Mouse (Mus musculus): Measurements from ENCODE around the gene Galnt12. TPM values are rescaled to one million over a fixed set of nuclear protein-coding genes. Genes with fewer than 3 reads are reported as not detected.

The Galnt12 gene
- polyA plus RNA-seq, 1 experiment from 2014 or later: 3.8 TPM

GRCm38 (mm10) chr4:47112560-47112959 lies 20.9 kb downstream of the Galnt12 start:
- 77% methylated on average over 9 of the region's 9 CpGs for WGBS
- H3K4me1 ChIP-seq: no peaks in the 10 kb centered on the region
- H3K4me2 ChIP-seq (replicated peaks): no peak overlapping the region
- H3K9me3 ChIP-seq: no peaks in the 10 kb centered on the region
- no peaks in the 10 kb centered on the region for H3K36me3 ChIP-seq
- no peak overlapping the region for H3K27ac ChIP-seq
- H3K4me3 ChIP-seq: no peak overlapping the region
- H3K9ac ChIP-seq: no peak overlapping the region
- no peaks in the 10 kb centered on the region for H3K27me3 ChIP-seq
- no peak for ATAC-seq (ENCODE audit: low FRiP score, low read depth)

GRCm38 (mm10) chr4:47122051-47122706 lies 30.5 kb downstream of the Galnt12 start:
- no peaks in the 10 kb centered on the region for H3K36me3 ChIP-seq
- no peak overlapping the region for H3K4me2 ChIP-seq (replicated peaks)
- no peak overlapping the region for H3K27ac ChIP-seq
- 0 out of 2 replicates have a peak, but pooled peaks have one; percentile 67 for ATAC-seq (ENCODE audit: low FRiP score, low read depth)
- peaks cover 6% of the 10 kb centered on the region for H3K9me3 ChIP-seq
- no peak overlapping the region for H3K4me3 ChIP-seq
- 62% methylated on average over 13 of the region's 13 CpGs for WGBS
- H3K9ac ChIP-seq: no peak overlapping the region
- no peaks in the 10 kb centered on the region for H3K4me1 ChIP-seq
- H3K27me3 ChIP-seq: no peaks in the 10 kb centered on the region

- ATAC-seq (ENCODE audit: low FRiP score, low read depth): peak; percentile 34; the same call in 1 of the 2 replicates
- no peaks in the 10 kb centered on the region for H3K4me1 ChIP-seq
- WGBS: 71% methylated on average over 9 of the region's 9 CpGs
- H3K4me2 ChIP-seq (replicated peaks): no peak overlapping the region
- H3K36me3 ChIP-seq: no peaks in the 10 kb centered on the region
- no peak overlapping the region for H3K4me3 ChIP-seq
- H3K27me3 ChIP-seq: no peaks in the 10 kb centered on the region
- H3K27ac ChIP-seq: no peak overlapping the region
- peaks cover 9% of the 10 kb centered on the region for H3K9me3 ChIP-seq
- H3K9ac ChIP-seq: no peak overlapping the region
Observed at GRCm38 (mm10) chr4:47124140-47124711, 32.5 kb downstream of the Galnt12 start.

DNA sequence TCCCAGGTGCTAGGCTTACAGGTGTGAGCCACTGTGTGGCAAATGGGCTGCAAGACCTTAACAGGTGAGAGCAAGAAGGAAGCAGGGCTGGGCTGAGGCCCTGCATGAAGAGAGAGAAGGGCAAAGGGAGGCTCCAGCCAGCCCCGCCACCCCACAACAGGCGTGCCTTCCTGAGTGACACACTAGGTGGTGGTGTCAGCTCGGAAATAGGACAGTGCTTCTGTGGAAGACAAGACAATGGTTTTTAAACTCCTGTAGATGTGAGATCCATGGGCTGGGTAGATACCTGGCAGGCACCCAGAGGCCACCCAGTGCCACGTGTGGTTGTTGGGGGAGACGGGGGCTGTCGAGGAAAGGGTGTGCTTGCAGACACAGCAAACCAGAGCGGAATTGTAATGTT lies 36.8 kb downstream of the Galnt12 start:
- no peak for ATAC-seq (ENCODE audit: low FRiP score, low read depth)
- Histone ChIP-seq H3K4me1 (0 out of 2 replicates have a peak, but pooled peaks cover 3% of the 10 kb centered on the region), H3K9ac (no peak overlapping the region), H3K36me3 (no peaks in the 10 kb centered on the region), H3K27ac (no peak overlapping the region), H3K27me3 (no peaks in the 10 kb centered on the region), H3K4me2 (replicated peaks) (no peak overlapping the region), H3K9me3 (peaks cover 9% of the 10 kb centered on the region), H3K4me3 (no peak overlapping the region)
- WGBS: 79% methylated on average over 7 of the region's 7 CpGs

- Histone ChIP-seq H3K4me2 (replicated peaks) (no peak overlapping the region), H3K27me3 (no peaks in the 10 kb centered on the region), H3K9me3 (peaks cover 9% of the 10 kb centered on the region), H3K27ac (no peak overlapping the region), H3K4me3 (no peak overlapping the region), H3K4me1 (0 out of 2 replicates have a peak, but pooled peaks cover 3% of the 10 kb centered on the region), H3K36me3 (no peaks in the 10 kb centered on the region), H3K9ac (no peak overlapping the region)
- ATAC-seq (ENCODE audit: low FRiP score, low read depth): no peak
- WGBS: 54% methylated on average over 4 of the region's 4 CpGs
Observed at GRCm38 (mm10) chr4:47129572-47129971, 37.9 kb downstream of the Galnt12 start.

DNA sequence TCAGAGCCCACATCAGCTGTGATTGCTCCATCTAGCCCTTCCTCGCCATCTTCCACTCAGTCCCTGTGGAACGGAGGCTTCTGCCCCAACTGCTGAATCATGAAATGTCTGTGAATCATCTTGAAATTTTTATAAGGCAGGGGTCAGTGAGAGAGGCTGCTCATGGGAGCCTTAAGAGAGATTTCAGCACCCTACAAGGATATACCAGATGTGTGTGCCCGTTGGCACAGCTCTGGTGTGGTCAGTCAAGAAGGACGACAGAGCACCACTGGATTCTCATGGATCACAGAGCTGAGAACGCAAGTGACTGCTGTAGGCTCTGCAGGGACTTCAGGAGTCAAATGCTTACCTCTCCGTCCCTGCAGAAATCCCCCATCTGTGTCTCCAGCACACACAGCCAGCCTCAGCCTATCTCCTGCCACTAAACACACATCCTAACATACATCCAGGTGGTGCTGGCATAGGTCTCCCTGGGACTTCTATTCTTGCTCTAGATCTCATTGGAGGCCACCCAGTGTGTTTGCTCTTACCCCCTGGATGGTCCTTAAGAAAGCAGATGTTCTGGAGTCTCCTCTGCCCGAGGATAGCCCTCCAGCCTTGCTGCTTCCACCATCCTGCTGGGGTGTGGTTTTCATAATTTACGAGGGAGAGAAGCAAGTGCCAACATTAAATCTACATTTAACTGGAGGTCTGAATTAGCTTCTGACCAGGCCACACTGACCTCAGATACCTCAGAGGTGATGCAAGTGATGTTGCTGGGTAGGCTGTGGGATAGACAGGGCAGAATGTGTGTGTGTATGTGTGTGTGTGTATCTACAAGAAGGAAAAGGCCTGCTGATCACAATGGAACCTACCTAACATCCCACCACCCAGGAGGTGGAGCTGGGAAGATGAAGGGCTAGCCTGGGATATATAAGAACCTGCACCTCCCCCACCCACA lies 38.7 kb downstream of the Galnt12 start:
- no peak overlapping the region for H3K4me3 ChIP-seq
- no peak overlapping the region for H3K27ac ChIP-seq
- no peak overlapping the region for H3K9ac ChIP-seq
- ATAC-seq (ENCODE audit: low FRiP score, low read depth): no peak
- 0 out of 2 replicates have a peak, but pooled peaks cover 3% of the 10 kb centered on the region for H3K4me1 ChIP-seq
- peaks cover 9% of the 10 kb centered on the region for H3K9me3 ChIP-seq
- no peaks in the 10 kb centered on the region for H3K36me3 ChIP-seq
- 71% methylated on average over 8 of the region's 8 CpGs for WGBS
- H3K4me2 ChIP-seq (replicated peaks): no peak overlapping the region
- no peaks in the 10 kb centered on the region for H3K27me3 ChIP-seq

DNA sequence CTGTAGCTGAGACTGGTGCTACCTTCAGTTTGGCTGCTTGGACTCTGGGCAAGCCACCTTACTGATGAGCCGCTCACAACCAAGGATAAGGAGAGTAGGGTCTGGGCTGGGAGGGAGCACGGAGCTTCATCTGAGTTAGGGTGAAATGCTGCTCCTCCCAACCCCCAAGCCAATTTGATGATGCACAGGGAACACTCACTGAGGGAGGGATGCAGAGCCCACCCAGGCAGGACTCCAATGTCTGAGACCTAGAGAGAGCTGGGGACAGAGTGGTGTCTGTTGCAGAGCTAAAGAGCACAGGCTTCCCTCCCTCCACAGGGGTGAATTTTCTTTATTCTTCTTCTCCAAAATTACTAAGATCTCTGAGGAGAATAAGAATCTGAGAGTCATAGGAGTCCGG lies 40.2 kb downstream of the Galnt12 start:
- H3K27ac ChIP-seq: peak overlapping the region; percentile 15; the same call in 1 of the 2 replicates
- no peaks in the 10 kb centered on the region for H3K36me3 ChIP-seq
- peaks cover 5% of the 10 kb centered on the region for H3K9me3 ChIP-seq
- H3K9ac ChIP-seq: no peak overlapping the region
- ATAC-seq (ENCODE audit: low FRiP score, low read depth): 0 out of 2 replicates have a peak, but pooled peaks have one; percentile 17
- H3K27me3 ChIP-seq: no peaks in the 10 kb centered on the region
- no peak overlapping the region for H3K4me3 ChIP-seq
- 0 out of 2 replicates have a peak, but pooled peaks cover 3% of the 10 kb centered on the region for H3K4me1 ChIP-seq
- 90% methylated on average over 3 of the region's 3 CpGs for WGBS
- H3K4me2 ChIP-seq (replicated peaks): no peak overlapping the region

DNA sequence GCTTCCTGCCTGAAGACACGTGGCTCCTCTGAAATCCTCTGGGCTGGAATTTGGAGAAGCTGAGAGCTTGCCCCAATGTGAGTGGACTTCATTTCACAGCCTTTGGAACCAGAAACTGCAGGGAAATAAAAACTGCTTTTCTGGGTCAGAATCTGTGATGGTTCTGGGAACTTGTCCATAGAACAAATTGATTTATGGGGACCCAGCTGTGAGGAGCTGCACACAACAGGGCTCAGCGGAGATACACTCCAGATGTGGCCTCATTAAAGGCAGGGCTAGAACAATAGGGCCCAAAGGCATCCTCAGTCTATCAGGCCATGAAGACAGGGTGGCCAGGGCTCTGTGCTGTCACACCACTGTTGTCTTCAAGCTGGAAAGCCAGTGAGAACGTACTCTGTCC lies 40.7 kb downstream of the Galnt12 start:
- H3K27me3 ChIP-seq: no peaks in the 10 kb centered on the region
- no peak overlapping the region for H3K4me2 ChIP-seq (replicated peaks)
- 0 out of 2 replicates have a peak, but pooled peaks have one; percentile 33 for ATAC-seq (ENCODE audit: low FRiP score, low read depth)
- WGBS: 31% methylated on average over 3 of the region's 3 CpGs
- H3K9ac ChIP-seq: no peak overlapping the region
- H3K36me3 ChIP-seq: no peaks in the 10 kb centered on the region
- H3K4me3 ChIP-seq: no peak overlapping the region
- H3K9me3 ChIP-seq: 0 out of 2 replicates have a peak, but pooled peaks cover under 1% of the 10 kb centered on the region
- H3K4me1 ChIP-seq: 0 out of 2 replicates have a peak, but pooled peaks cover 3% of the 10 kb centered on the region
- H3K27ac ChIP-seq: peak overlapping the region; percentile 15; the same call in 1 of the 2 replicates

DNA sequence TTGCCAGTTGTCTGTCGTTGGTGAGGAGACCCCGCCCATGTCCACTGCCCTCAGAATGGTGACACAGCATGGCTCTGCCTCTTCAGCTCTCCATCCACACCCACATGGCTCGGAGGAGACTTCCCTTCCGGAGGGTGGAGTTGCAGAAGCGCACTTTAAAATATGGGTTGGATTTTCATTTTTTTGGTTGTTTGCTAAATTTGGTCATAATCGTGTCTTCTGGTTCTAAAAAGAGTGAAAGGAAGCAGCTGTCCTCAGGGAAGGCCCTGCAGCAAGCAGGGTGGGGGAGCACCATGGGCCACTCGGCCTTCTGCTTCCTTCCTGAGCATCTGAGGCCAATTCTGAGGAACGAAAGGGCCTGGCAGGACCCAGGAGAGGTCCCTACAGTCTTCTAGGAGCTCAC lies 45.0 kb downstream of the Galnt12 start:
- Histone ChIP-seq H3K27ac (no peak overlapping the region), H3K9ac (no peak overlapping the region), H3K36me3 (no peaks in the 10 kb centered on the region), H3K4me2 (replicated peaks) (no peak overlapping the region), H3K27me3 (no peaks in the 10 kb centered on the region), H3K4me1 (peaks cover 14% of the 10 kb centered on the region; the same call in 1 of the 2 replicates), H3K4me3 (no peak overlapping the region), H3K9me3 (no peaks in the 10 kb centered on the region)
- WGBS: 88% methylated on average over 8 of the region's 8 CpGs
- ATAC-seq (ENCODE audit: low FRiP score, low read depth): no peak

- H3K27ac ChIP-seq: no peak overlapping the region
- H3K36me3 ChIP-seq: no peaks in the 10 kb centered on the region
- H3K27me3 ChIP-seq: no peaks in the 10 kb centered on the region
- WGBS: 70% methylated on average over 5 of the region's 5 CpGs
- H3K4me3 ChIP-seq: no peak overlapping the region
- no peaks in the 10 kb centered on the region for H3K9me3 ChIP-seq
- no peak overlapping the region for H3K4me2 ChIP-seq (replicated peaks)
- H3K9ac ChIP-seq: no peak overlapping the region
- H3K4me1 ChIP-seq: peaks cover 14% of the 10 kb centered on the region; the same call in 1 of the 2 replicates
- no peak for ATAC-seq (ENCODE audit: low FRiP score, low read depth)
Observed at GRCm38 (mm10) chr4:47137479-47137878, 45.8 kb downstream of the Galnt12 start.

GRCm38 (mm10) chr4:47138411-47138810 lies 46.7 kb downstream of the Galnt12 start:
- 58% methylated on average over 7 of the region's 7 CpGs for WGBS
- no peak for ATAC-seq (ENCODE audit: low FRiP score, low read depth)
- Histone ChIP-seq H3K36me3 (no peaks in the 10 kb centered on the region), H3K27me3 (no peaks in the 10 kb centered on the region), H3K27ac (no peak overlapping the region), H3K4me1 (peaks cover 14% of the 10 kb centered on the region; the same call in 1 of the 2 replicates), H3K9me3 (no peaks in the 10 kb centered on the region), H3K9ac (no peak overlapping the region), H3K4me3 (no peak overlapping the region), H3K4me2 (replicated peaks) (no peak overlapping the region)

Measured in limb, embryonic 13.5 days (tissue).